Mouse (Mus musculus) ES-CJ7 (cell line): ENCODE measurements at regions not wholly inside any gene's neighbourhood (a gene's known extent, or its start where the extent isn't known, plus 50 kb on each side); places are given as distances from the start of the nearest gene placed in this dataset.

Experiments used
- DNase-seq: peaks from one replicate; pipeline ENCODE4 v3.0.0; 2011; ENCODE audit warnings: low read depth, low spot score

- no peak for DNase-seq
These were observed 233.0 kb upstream of the A430005L14Rik start for GRCm38 (mm10) chr4:153724045-153724444.

GRCm38 (mm10) chr4:153727273-153727672 is 229.8 kb upstream of the A430005L14Rik start:
- DNase-seq, result no peak

GRCm38 (mm10) chr4:153727896-153728422 is 229.1 kb upstream of the A430005L14Rik start:
- no peak for DNase-seq

GRCm38 (mm10) chr4:153738088-153738487 is 218.9 kb upstream of the A430005L14Rik start:
- DNase-seq, result peak; percentile 86

- peak; percentile 80 for DNase-seq
These were observed 214.8 kb upstream of the A430005L14Rik start for GRCm38 (mm10) chr4:153742241-153742640.

GRCm38 (mm10) chr4:153752791-153753190 is 204.2 kb upstream of the A430005L14Rik start:
- DNase-seq, result no peak

GRCm38 (mm10) chr4:153758323-153758722 is 198.7 kb upstream of the A430005L14Rik start:
- DNase-seq, result no peak

- DNase-seq, result no peak
These were observed 198.3 kb upstream of the A430005L14Rik start for GRCm38 (mm10) chr4:153758781-153759180.

- DNase-seq, result peak; percentile 81
These were observed 196.1 kb upstream of the A430005L14Rik start for GRCm38 (mm10) chr4:153760934-153761333.

GRCm38 (mm10) chr4:153763413-153763812 is 193.6 kb upstream of the A430005L14Rik start:
- peak; percentile 26 for DNase-seq

GRCm38 (mm10) chr4:153767713-153768112 is 189.3 kb upstream of the A430005L14Rik start:
- no peak for DNase-seq

GRCm38 (mm10) chr4:153768350-153768749 is 188.7 kb upstream of the A430005L14Rik start:
- DNase-seq, result no peak

GRCm38 (mm10) chr4:153770675-153771074 is 186.4 kb upstream of the A430005L14Rik start:
- DNase-seq, result no peak

- DNase-seq, result no peak
These were observed 176.5 kb upstream of the A430005L14Rik start for GRCm38 (mm10) chr4:153780501-153780900.

GRCm38 (mm10) chr4:153781271-153781670 is 175.8 kb upstream of the A430005L14Rik start:
- no peak for DNase-seq

- no peak for DNase-seq
These were observed 175.0 kb upstream of the A430005L14Rik start for GRCm38 (mm10) chr4:153781981-153782521.

- no peak for DNase-seq
These were observed 172.6 kb upstream of the A430005L14Rik start for GRCm38 (mm10) chr4:153784401-153784800.

- DNase-seq, result no peak
These were observed 171.5 kb upstream of the A430005L14Rik start for GRCm38 (mm10) chr4:153785564-153785963.

- DNase-seq, result no peak
These were observed 164.7 kb upstream of the A430005L14Rik start for GRCm38 (mm10) chr4:153792307-153792706.

- no peak for DNase-seq
These were observed 159.0 kb upstream of the A430005L14Rik start for GRCm38 (mm10) chr4:153798061-153798460.

- no peak for DNase-seq
These were observed 151.3 kb upstream of the A430005L14Rik start for GRCm38 (mm10) chr4:153805727-153806126.

- DNase-seq, result peak; percentile 41
These were observed 150.8 kb upstream of the A430005L14Rik start for GRCm38 (mm10) chr4:153806180-153806692.

- no peak for DNase-seq
These were observed 150.1 kb upstream of the A430005L14Rik start for GRCm38 (mm10) chr4:153806820-153807436.
